Mouse (Mus musculus) heart, embryonic 15.5 days (tissue): Measurements from ENCODE around the gene Epb42. TPM values are rescaled to one million over a fixed set of nuclear protein-coding genes. Genes with fewer than 3 reads are reported as not detected.
A peak's percentile ranks its signal among the peaks of the same experiment; 100 is the strongest.
"Not testable (repeated sequence)": the region's sequence is repeated elsewhere in the genome, so short reads cannot be mapped to it uniquely, and the experiment has no call there.

Experiments used
- ATAC-seq: fragments of 200-750 bp; cut with Nextera tagmentation; replicated peaks from 2 replicates; pipeline ENCODE4 v1.8.0; 2017; ENCODE audit warnings: low read depth, moderate TSS enrichment; ENCODE audit not compliant: insufficient number of reproducible peaks, insufficient read depth, low FRiP score
- H3K27ac ChIP-seq: fragments of 300-500 bp; sonication (generic); 2 replicates; pipeline ENCODE4 v1.5.1; 2015; ENCODE audit warnings: mild to moderate bottlenecking, inconsistent platforms
- H3K27me3 ChIP-seq: fragments of 300-500 bp; sonication (generic); 2 replicates; pipeline ENCODE4 v1.6.1; 2015; ENCODE audit warnings: inconsistent platforms
- H3K36me3 ChIP-seq: fragments of 300-500 bp; sonication (generic); 2 replicates; pipeline ENCODE4 v1.6.1; 2015; ENCODE audit warnings: mild to moderate bottlenecking, inconsistent platforms
- H3K4me1 ChIP-seq: fragments of 300-500 bp; sonication (generic); replicated peaks from 2 replicates; pipeline ENCODE4 v1.6.1; 2015; ENCODE audit warnings: inconsistent platforms
- H3K4me2 ChIP-seq: fragments of 300-500 bp; sonication (generic); 2 replicates; pipeline ENCODE4 v1.6.1; 2015; ENCODE audit warnings: inconsistent platforms, mild to moderate bottlenecking, moderate library complexity
- H3K4me3 ChIP-seq: fragments of 300-500 bp; sonication (generic); 2 replicates; pipeline ENCODE4 v1.5.1; 2015; ENCODE audit warnings: mild to moderate bottlenecking, inconsistent platforms
- H3K9ac ChIP-seq: fragments of 300-500 bp; sonication (generic); 2 replicates; pipeline ENCODE4 v1.6.1; 2015; ENCODE audit warnings: mild to moderate bottlenecking, inconsistent platforms
- H3K9me3 ChIP-seq: fragments of 300-500 bp; sonication (generic); replicated peaks from 2 replicates; pipeline ENCODE4 v1.6.1; 2016; ENCODE audit warnings: inconsistent platforms
- WGBS: fragments of 180-500 bp; shearing (Covaris S2); methylation state at CpG from one replicate; pipeline ENCODE4 v1.1.7; 2015; ENCODE audit warnings: mixed read lengths; 5-methylcytosine and 5-hydroxymethylcytosine counted together
- polyA plus RNA-seq: library from polyadenylated mRNA; unstranded; fragments of >200 nt; fragmentation: Nextera tagmentation; extraction: Ambion mirVana; gene quantifications from 2 replicates; pipeline ENCODE4 v1.2.1, GENCODE M21; 2015

Gene Epb42
- polyA plus RNA-seq, 1 experiment from 2014 or later, result 1.8 TPM

DNA sequence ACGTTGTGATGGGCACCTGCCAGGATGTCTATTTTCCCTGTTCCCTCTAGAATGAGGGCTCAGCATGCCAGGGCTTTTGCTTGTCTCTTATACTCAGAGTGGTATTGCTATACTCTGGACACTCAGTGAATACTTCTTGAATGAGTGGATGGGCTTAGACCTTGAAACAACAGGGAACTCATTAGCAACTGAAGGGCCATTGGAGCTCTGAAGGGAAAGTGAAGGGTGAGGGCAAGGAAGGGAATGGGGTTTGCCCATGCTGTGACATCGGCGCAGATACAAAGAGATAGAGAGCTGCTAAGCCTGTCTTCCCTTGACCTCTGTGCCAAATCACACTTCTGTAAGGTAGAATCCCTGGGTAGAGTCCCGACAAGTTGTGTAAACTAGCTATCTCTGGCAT is 8.8 kb upstream of the Epb42 start:
- WGBS, result 78% methylated on average over 4 of the region's 4 CpGs
- H3K4me3 ChIP-seq, result no peak overlapping the region
- H3K27me3 ChIP-seq, result no peaks in the 10 kb centered on the region
- H3K4me2 ChIP-seq, result no peak overlapping the region
- H3K9me3 ChIP-seq, result no peaks in the 10 kb centered on the region
- no peaks in the 10 kb centered on the region for H3K4me1 ChIP-seq
- H3K36me3 ChIP-seq, result no peaks in the 10 kb centered on the region
- no peak overlapping the region for H3K27ac ChIP-seq
- no peak overlapping the region for H3K9ac ChIP-seq
- ATAC-seq, result no peak

DNA sequence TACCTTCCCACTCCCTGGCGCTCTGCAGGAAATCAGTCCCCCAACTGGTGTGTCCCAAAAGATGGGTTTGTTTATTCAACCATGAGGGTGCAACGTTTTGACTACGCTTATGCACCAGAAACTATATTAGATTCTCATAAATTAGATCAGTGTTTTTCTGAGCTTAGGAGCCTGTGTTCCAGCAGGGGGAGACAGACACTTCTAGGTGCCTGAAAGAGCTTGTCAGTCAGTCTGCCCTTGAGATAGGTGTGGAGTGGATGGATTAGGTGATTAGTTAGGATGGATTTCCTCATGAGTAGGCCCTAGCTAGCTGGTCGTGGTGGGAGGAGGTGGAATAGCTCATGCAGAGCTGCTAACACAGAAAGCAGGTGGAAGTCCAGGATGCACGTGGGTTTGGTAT is 4.2 kb upstream of the Epb42 start:
- Histone ChIP-seq H3K4me2 (no peak overlapping the region), H3K9me3 (no peaks in the 10 kb centered on the region), H3K27me3 (no peaks in the 10 kb centered on the region), H3K9ac (no peak overlapping the region), H3K36me3 (no peaks in the 10 kb centered on the region), H3K27ac (no peak overlapping the region), H3K4me1 (no peaks in the 10 kb centered on the region), H3K4me3 (no peak overlapping the region)
- no peak for ATAC-seq
- WGBS, result 34% methylated on average over 5 of the region's 5 CpGs

DNA sequence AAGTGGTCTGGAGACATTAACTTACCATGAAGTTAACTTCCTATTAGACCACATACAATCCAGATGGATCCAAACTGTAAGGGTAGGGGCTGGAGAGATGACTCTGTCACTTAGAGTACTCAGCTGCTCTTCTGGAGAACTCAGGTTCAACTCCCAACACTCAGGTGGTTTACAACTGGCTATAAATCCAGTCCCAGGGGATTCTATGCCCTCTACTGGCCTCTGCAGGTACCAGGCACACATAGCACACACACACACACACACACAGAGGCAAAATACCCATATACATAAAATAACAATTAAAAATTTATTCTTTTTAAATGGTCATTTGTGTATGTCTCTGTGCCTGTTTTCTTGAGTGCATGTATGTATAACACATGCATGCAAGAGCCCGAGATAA is 2.5 kb upstream of the Epb42 start:
- ATAC-seq, result no peak
- Histone ChIP-seq H3K9me3 (no peaks in the 10 kb centered on the region), H3K27ac (no peak overlapping the region), H3K4me3 (no peak overlapping the region), H3K4me2 (no peak overlapping the region), H3K36me3 (no peaks in the 10 kb centered on the region), H3K4me1 (no peaks in the 10 kb centered on the region), H3K27me3 (no peaks in the 10 kb centered on the region), H3K9ac (no peak overlapping the region)
- 95% methylated on average over 1 of the region's 1 CpGs for WGBS

DNA sequence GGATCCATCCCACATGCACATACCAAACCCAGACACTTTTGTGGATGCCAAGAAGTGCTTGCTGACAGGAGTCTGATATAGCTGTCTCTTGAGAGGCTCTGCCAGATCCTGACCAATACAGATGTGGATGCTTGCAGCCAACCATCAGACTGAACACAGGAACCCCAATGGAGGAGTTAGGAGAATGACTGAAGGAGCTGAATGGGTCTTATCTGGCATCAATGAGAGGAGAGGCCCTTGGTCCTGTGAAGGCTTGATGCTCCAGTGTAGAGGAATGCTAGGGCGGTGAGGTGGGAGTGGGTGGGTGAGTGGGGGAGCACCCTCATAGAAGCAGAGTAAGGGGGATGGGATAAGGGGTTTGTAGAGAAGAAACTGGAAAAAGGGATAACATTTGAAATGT is 2.0 kb upstream of the Epb42 start:
- 63% methylated on average over 1 of the region's 1 CpGs for WGBS
- H3K36me3 ChIP-seq, H3K4me1 ChIP-seq, H3K9ac ChIP-seq, H3K4me2 ChIP-seq, H3K9me3 ChIP-seq, H3K27ac ChIP-seq, H3K4me3 ChIP-seq, H3K27me3 ChIP-seq, ATAC-seq: not testable (repeated sequence)

DNA sequence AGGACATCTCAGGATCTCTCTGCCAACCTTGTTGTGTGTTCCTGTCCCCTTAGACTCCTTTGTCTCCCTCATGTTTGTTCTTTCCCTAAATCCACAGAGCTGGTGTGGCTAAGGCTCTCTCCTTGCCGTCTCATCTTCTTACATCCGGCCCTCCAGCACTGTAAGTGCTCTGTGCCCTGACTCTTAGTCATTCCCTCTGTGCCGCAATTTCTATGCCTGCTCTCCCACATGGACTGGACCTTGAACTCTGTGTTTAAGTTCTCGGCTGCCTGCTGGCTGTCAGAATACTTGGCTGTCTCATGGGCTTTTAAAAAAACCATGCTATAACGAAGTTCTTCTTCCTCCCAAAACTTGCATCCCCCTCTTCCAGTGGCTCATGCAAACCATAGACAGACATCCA is 14.0 kb downstream of the Epb42 start:
- no peak overlapping the region for H3K4me2 ChIP-seq
- H3K9me3 ChIP-seq, result no peaks in the 10 kb centered on the region
- ATAC-seq, result no peak
- no peak overlapping the region for H3K4me3 ChIP-seq
- 63% methylated on average over 5 of the region's 5 CpGs for WGBS
- H3K27me3 ChIP-seq, result no peaks in the 10 kb centered on the region
- H3K9ac ChIP-seq, result no peak overlapping the region
- H3K36me3 ChIP-seq, result peaks cover 1% of the 10 kb centered on the region
- no peaks in the 10 kb centered on the region for H3K4me1 ChIP-seq
- H3K27ac ChIP-seq, result no peak overlapping the region

DNA sequence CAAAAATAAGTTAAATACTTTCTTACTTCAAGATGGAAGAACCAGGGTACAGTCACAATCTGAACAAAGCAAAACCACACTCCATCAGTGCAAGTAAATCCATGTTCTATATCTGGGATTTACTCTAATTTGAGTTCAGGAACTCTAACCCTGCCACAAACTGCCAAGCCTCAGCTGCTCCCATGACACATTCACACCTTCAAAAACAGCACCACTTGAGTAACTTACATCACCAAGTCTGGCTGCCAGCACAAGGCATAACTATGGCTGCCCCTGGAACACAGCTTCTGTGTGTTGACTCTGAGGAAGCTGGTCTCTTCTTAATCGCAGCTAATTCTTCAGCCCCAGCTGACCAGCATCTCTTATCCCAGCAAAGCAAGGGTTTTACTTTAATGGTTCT is 19.7 kb downstream of the Epb42 start:
- Histone ChIP-seq H3K27me3 (no peaks in the 10 kb centered on the region), H3K4me1 (no peaks in the 10 kb centered on the region), H3K27ac (no peak overlapping the region; the same call in 1 of the 2 replicates), H3K9me3 (no peaks in the 10 kb centered on the region), H3K36me3 (peaks cover 23% of the 10 kb centered on the region), H3K9ac (no peak overlapping the region), H3K4me3 (no peak overlapping the region), H3K4me2 (no peak overlapping the region)
- WGBS, result 71% methylated on average over 1 of the region's 1 CpGs
- ATAC-seq, result no peak

DNA sequence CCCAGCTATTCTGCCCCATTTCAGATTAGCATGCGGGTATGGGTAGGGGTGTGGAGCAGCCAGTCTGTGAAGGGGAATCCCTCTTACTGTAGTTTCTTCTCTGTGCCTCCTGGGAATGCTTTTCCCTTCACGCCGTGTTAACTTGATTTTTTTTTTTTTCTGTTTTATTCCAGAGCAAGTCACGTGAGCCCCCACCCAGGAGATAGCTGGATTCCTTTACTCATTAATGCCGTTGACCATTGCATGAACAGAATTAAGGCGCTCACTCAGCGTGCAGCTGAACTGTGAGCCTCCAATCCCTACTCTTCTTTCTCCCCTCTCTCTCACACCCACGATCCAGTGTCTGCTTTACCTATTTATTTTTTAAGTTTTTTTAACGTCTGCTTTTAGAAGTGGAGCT is 20.6 kb downstream of the Epb42 start:
- H3K4me2 ChIP-seq, result no peak overlapping the region
- peaks cover 27% of the 10 kb centered on the region for H3K36me3 ChIP-seq
- H3K4me3 ChIP-seq, result no peak overlapping the region
- no peaks in the 10 kb centered on the region for H3K4me1 ChIP-seq
- 74% methylated on average over 9 of the region's 9 CpGs for WGBS
- no peak overlapping the region for H3K27ac ChIP-seq
- no peak overlapping the region for H3K9ac ChIP-seq
- no peaks in the 10 kb centered on the region for H3K27me3 ChIP-seq
- H3K9me3 ChIP-seq, result no peaks in the 10 kb centered on the region
- ATAC-seq, result no peak

DNA sequence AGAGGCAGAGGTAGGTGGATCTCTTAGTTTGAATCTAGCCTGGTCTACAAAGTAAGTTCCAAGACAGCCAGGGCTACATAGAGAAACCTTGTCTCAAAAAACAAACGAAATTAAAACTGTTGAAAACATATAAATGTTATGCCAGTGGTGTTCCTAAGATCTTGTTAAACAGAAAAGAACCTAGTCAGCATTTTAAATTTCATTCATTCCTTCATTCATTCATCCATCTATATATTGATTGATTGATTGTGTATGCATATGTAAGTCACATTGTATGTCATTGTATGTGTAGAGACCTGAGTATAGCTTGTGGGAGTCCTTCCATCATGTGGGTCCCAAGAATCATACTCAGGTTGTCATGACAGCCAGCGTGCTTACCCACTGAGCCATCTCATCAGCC is 21.4 kb downstream of the Epb42 start:
- no peak for ATAC-seq
- H3K9me3 ChIP-seq, result no peaks in the 10 kb centered on the region
- whole genome bisulfite sequencing, result 69% methylated on average over 2 of the region's 2 CpGs
- no peak overlapping the region for H3K4me2 ChIP-seq
- H3K36me3 ChIP-seq, result peaks cover 27% of the 10 kb centered on the region
- H3K9ac ChIP-seq, result no peak overlapping the region
- H3K27me3 ChIP-seq, result no peaks in the 10 kb centered on the region
- H3K27ac ChIP-seq, result no peak overlapping the region
- no peaks in the 10 kb centered on the region for H3K4me1 ChIP-seq
- H3K4me3 ChIP-seq, result no peak overlapping the region

DNA sequence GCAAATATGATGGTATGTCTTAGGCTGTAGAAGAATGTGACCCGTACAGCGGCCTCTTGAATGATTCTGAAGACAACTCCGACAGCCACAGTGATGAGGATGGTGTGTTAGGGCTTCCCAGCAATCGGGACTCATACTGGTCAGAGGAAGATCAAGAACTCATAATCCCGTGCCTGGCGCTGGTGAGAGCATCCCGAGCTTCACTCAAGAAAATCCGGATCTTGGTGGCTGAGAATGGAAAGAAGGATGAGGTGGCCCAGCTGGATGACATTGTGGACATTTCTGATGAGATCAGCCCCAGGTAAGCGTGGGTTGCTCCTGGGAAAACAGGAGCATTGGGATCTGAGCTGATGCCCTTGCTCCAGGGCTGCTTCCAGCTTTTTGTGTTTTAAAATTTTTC is 24.2 kb downstream of the Epb42 start:
- ATAC-seq, result no peak
- Histone ChIP-seq H3K9ac (no peak overlapping the region), H3K36me3 (peaks cover 23% of the 10 kb centered on the region)

DNA sequence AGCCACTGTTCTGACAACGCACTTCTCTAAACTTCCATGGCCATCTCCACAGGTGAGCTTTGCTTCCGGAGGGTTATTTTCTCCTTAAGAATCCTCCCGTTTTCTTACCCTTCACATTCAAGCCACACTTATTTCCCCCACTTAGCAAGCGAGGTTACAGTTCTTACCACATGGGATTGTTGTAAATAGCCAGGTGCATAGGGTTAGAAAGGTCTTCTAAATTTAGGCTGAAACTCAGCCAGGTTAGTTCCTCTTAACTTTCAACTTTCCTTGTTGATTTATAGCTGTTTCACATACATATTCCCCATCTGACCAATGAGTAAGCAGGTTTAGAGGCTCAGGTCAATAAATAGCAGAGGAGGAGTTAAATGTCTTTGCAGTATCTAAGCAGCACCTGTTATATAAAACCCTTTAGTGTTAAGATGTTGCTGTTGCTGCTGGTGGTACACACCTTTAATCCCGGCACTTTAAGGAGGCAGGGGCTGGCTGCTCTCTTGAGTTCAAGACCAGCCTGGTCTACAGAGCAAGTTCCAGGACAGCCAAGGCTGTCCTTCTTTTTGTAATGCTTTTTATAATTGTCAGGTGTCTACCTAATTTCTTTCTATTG is 27.7 kb downstream of the Epb42 start:
- no peak for ATAC-seq
- peak overlapping the region; percentile 86 for H3K4me2 ChIP-seq
- WGBS, result 23% methylated on average over 5 of the region's 5 CpGs

More for the DNA sequence above, 24.2 kb downstream of the Epb42 start:
- H3K9me3 ChIP-seq, result no peaks in the 10 kb centered on the region
- H3K4me3 ChIP-seq, result no peak overlapping the region
- no peaks in the 10 kb centered on the region for H3K27me3 ChIP-seq
- no peak overlapping the region for H3K27ac ChIP-seq
- H3K4me1 ChIP-seq, result peaks cover 8% of the 10 kb centered on the region
- 85% methylated on average over 9 of the region's 9 CpGs for WGBS
- no peak overlapping the region for H3K4me2 ChIP-seq

DNA sequence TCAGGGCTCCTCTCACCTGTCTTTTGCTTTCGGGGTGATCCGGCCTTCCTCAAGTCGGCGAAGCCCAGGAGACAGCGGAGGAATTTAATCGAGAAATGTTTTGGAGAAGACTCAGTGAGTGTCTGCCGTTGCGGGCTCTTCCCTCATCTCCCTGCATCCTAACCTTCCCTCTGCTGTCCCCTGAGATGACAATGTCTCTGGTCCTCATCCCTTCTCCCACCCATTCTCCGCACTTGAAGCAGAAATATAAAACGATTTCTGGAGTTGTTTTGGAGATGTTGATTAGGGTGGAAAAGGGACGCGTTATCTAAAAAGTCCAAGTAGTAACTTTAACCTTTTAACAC is 28.2 kb downstream of the Epb42 start:
- WGBS, result under 1% methylated on average over 12 of the region's 12 CpGs
- Histone ChIP-seq H3K4me1 (peaks cover 8% of the 10 kb centered on the region), H3K4me2 (peak overlapping the region; percentile 86), H3K4me3 (peak overlapping the region; percentile 85), H3K27me3 (no peaks in the 10 kb centered on the region), H3K9ac (peak overlapping the region; percentile 70), H3K9me3 (no peaks in the 10 kb centered on the region), H3K36me3 (0 out of 2 replicates have a peak, but pooled peaks cover 12% of the 10 kb centered on the region), H3K27ac (no peak overlapping the region)
- ATAC-seq, result no peak

More for the DNA sequence above, 27.7 kb downstream of the Epb42 start:
- Histone ChIP-seq H3K36me3 (0 out of 2 replicates have a peak, but pooled peaks cover 15% of the 10 kb centered on the region), H3K4me1 (peaks cover 8% of the 10 kb centered on the region), H3K9ac (peak overlapping the region; percentile 70; the same call in 1 of the 2 replicates), H3K27ac (no peak overlapping the region), H3K4me3 (peak overlapping the region; percentile 85), H3K9me3 (no peaks in the 10 kb centered on the region), H3K27me3 (no peaks in the 10 kb centered on the region)

DNA sequence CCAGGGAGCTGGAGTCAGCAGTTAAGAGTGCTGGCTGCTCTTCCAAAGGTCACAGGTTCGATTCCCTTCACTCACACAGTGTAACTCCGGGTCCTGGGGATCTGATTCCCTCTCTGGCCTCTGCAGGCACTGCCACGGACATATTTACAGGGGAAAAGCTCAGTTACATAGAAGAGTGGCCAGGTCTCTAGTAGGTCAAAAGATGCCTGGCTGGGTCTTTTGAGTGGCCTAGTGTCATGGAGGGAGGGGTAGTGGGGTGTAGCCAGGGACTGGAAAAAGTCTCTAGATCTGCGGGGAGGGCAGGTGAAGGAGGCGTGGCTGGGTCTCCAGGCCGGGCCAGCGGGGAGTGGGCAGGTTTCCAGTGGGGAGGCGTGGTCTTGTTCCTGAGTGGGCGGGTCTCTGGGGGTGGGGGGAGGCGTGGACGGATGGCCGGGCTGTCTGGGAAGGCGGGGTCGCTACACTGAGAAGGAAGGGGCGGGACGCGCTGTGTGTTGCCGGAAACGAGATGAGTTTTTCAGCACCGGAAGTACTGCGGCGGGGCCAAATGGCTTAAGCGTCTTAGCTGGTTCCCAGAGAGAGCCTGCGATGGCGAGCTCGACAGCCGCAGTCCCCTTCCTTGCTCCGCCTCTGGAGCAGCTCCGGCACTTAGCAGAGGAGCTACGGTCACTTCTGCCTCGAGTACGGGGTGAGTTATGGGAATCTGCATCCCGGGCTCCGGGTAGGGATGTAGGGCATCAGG is 28.8 kb downstream of the Epb42 start, which contains the start of gene Ccndbp1:
Ccndbp1 (plus strand) TSS at position 479 of the 739 bp plus-strand sequence.
- H3K27me3 ChIP-seq, result no peaks in the 10 kb centered on the region
- H3K4me1 ChIP-seq, result peaks cover 8% of the 10 kb centered on the region
- 2% methylated on average over 34 of the region's 34 CpGs for WGBS
- H3K4me3 ChIP-seq, result peak within 1 kb of the TSS; percentile 85
- H3K36me3 ChIP-seq, result 0 out of 2 replicates have a peak, but pooled peaks cover 11% of the 10 kb centered on the region
- peak within 1 kb of the TSS; percentile 86 for H3K4me2 ChIP-seq
- H3K9me3 ChIP-seq, result no peaks in the 10 kb centered on the region
- no peak within 1 kb of the TSS; the same call in 1 of the 2 replicates for H3K27ac ChIP-seq
- peak; percentile 97 for ATAC-seq
- H3K9ac ChIP-seq, result peak within 1 kb of the TSS; percentile 70
